Mouse (Mus musculus) limb, embryonic 14.5 days (tissue): Measurements from ENCODE around the gene Gale. TPM values are rescaled to one million over a fixed set of nuclear protein-coding genes. Genes with fewer than 3 reads are reported as not detected.

Experiments
- ATAC-seq: fragments of 200-750 bp; cut with Nextera tagmentation; 2 replicates; pipeline ENCODE4 v1.8.0; 2017; ENCODE audit warnings: low read depth, moderate number of reproducible peaks, moderate TSS enrichment; ENCODE audit not compliant: low FRiP score
- DNase-seq: peaks from one replicate; pipeline ENCODE4 v3.0.0-alpha.2; 2015; ENCODE audit warnings: low spot score
- H3K27ac ChIP-seq: fragments of 300-500 bp; sonication (generic); replicated peaks from 2 replicates; pipeline ENCODE4 v1.5.1; 2014; ENCODE audit warnings: low read depth, mild to moderate bottlenecking, low read length, moderate library complexity, mixed read lengths
- H3K27me3 ChIP-seq: fragments of 300-500 bp; sonication (generic); 2 replicates; pipeline ENCODE4 v1.6.1; 2014; ENCODE audit warnings: low read length, mixed read lengths; ENCODE audit not compliant: control insufficient read depth, insufficient read depth
- H3K36me3 ChIP-seq: fragments of 300-500 bp; sonication (generic); 2 replicates; pipeline ENCODE4 v1.6.1; 2014; ENCODE audit warnings: mild to moderate bottlenecking, low read length, moderate library complexity, mixed read lengths; ENCODE audit not compliant: control insufficient read depth, insufficient read depth
- H3K4me1 ChIP-seq: fragments of 300-500 bp; sonication (generic); 2 replicates; pipeline ENCODE4 v1.6.1; 2014; ENCODE audit warnings: antibody characterized with exemption, low read length, mixed read lengths; ENCODE audit not compliant: control insufficient read depth, insufficient read depth
- H3K4me2 ChIP-seq: fragments of 300-500 bp; sonication (generic); replicated peaks from 2 replicates; pipeline ENCODE4 v1.6.1; 2014; ENCODE audit warnings: low read depth, mild to moderate bottlenecking, low read length, moderate library complexity; ENCODE audit not compliant: severe bottlenecking
- H3K4me3 ChIP-seq: fragments of 300-500 bp; sonication (generic); replicated peaks from 2 replicates; pipeline ENCODE4 v1.5.1; 2014; ENCODE audit warnings: low read length
- H3K9ac ChIP-seq: fragments of 300-500 bp; sonication (generic); 2 replicates; pipeline ENCODE4 v1.6.1; 2014; ENCODE audit warnings: mild to moderate bottlenecking, low read depth, low read length, moderate library complexity; ENCODE audit not compliant: severe bottlenecking
- H3K9me3 ChIP-seq: fragments of 300-500 bp; sonication (generic); 2 replicates; pipeline ENCODE4 v1.6.1; 2016; ENCODE audit warnings: low read length; ENCODE audit not compliant: control insufficient read depth
- POLR2A ChIP-seq: fragments of 200-500 bp; IDR thresholded peaks from 2 replicates; pipeline ENCODE4 v1.8.0; 2012; ENCODE audit warnings: inconsistent platforms, mild to moderate bottlenecking, moderate library complexity, borderline replicate concordance; ENCODE audit not compliant: insufficient read depth, insufficient read length; ENCODE audit errors: extremely low read depth
- WGBS: fragments of 180-500 bp; shearing (Covaris S2); extraction: QIAGEN DNeasy Blood & Tissue Kit; methylation state at CpG from one replicate; pipeline ENCODE4 v1.1.7; 2014; 5-methylcytosine and 5-hydroxymethylcytosine counted together
- polyA plus RNA-seq, 2 experiments: library from polyadenylated mRNA; depleted of rRNA in 1 of 2; stranded (reverse) in 1 of 2; unstranded in 1 of 2; fragments of >200 nt; fragmentation: Nextera tagmentation in 1 of 2; extraction: Ambion mirVana in 1 of 2; gene quantifications; 2 replicates each; pipeline versions ENCODE4 v1.2.1 to v1.2.3; 2012 to 2014

Gale gene
- polyA plus RNA-seq, 2 experiments, result 59.3 to 83.7 TPM

DNA sequence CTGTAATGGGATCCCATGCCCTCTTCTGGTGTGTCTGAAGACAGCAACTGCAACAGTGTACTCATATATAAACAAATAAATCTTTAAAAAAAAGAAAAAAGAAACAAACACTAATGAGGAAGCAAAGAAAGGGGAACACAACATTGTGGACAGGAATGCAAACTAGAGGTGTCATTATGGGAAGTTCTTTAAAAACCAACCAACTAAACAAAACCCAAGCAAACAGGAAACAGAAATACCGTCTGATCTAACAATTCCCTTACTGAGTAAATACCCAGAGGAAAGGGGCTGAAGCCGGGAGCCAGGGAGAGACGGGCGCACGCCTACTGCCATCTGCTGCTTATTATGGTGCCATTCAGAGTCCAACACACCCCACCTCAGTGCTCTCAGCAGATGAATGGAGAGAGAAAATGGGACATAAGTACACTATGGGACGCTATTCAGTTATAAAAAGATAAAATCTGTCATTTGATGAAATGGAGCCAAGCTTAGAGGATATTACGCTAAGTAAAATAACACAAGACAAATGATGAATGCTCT is 18.1 kb downstream of the Gale start:
- DNase-seq, result no peak
- no peak overlapping the region for H3K27ac ChIP-seq
- no peak for TF ChIP-seq POLR2A
- peaks cover 60% of the 10 kb centered on the region for H3K36me3 ChIP-seq
- H3K9me3 ChIP-seq, result no peaks in the 10 kb centered on the region
- ATAC-seq, result no peak
- H3K4me1 ChIP-seq, result peaks cover 8% of the 10 kb centered on the region
- no peaks in the 10 kb centered on the region for H3K27me3 ChIP-seq
- 77% methylated on average over 7 of the region's 7 CpGs for WGBS
- H3K4me2 ChIP-seq, result no peak overlapping the region
- no peak overlapping the region for H3K4me3 ChIP-seq
- H3K9ac ChIP-seq, result no peak overlapping the region

DNA sequence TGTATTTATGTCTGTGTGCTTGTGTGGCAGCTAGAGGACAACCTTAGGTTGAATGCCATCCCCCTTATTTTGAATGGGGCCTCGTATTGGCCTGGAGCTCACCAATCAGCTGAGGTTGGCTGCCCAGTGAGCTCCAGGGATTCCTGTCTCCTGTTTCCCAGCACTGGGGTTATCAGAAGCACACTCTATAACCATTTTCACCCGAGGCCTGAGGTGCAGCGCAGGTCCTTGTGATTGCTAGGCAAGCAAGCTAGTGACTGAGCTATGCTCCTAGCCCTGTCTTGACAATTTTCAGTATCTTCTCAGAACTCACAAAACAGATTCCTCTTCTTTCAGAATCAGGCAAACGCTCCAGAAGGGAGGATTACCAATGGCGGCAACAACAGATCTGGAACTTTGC is 21.0 kb downstream of the Gale start:
- H3K36me3 ChIP-seq, result peaks cover 37% of the 10 kb centered on the region
- H3K9ac ChIP-seq, result no peak overlapping the region

DNA sequence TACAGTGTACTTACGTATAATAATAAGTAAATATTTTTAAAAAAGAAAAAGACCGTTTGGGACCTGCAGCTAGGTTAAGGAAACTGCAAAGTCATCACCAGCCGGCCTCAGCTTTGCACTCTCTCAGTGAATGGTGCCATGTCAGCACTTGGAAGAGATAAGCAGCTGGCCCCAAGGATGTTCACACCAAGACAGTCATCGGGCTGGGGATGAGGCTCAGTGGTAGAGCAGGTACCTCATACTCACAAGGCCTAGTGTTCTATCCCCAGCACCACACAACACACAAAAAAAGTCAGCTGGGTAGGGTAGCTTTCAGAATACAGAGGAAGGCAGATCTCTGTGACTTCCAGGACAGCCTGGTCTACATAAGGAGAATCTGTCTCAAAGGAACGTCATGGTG is 21.7 kb downstream of the Gale start:
- TF ChIP-seq POLR2A, result no peak
- H3K36me3 ChIP-seq, result peaks cover 37% of the 10 kb centered on the region
- H3K27ac ChIP-seq, result no peak overlapping the region
- 91% methylated on average over 5 of the region's 5 CpGs for WGBS
- H3K4me2 ChIP-seq, result peak overlapping the region; percentile 79; the same call in 1 of the 2 replicates
- H3K4me1 ChIP-seq, result peaks cover 11% of the 10 kb centered on the region
- H3K27me3 ChIP-seq, result no peaks in the 10 kb centered on the region
- DNase-seq (no peak), ATAC-seq (no peak)
- no peak overlapping the region for H3K4me3 ChIP-seq
- no peak overlapping the region for H3K9ac ChIP-seq
- no peaks in the 10 kb centered on the region for H3K9me3 ChIP-seq

More for the DNA sequence above, 21.0 kb downstream of the Gale start:
- no peak for ATAC-seq
- no peak for TF ChIP-seq POLR2A
- Histone ChIP-seq H3K4me2 (no peak overlapping the region), H3K4me3 (no peak overlapping the region), H3K27ac (no peak overlapping the region), H3K9me3 (no peaks in the 10 kb centered on the region), H3K4me1 (peaks cover 11% of the 10 kb centered on the region), H3K27me3 (no peaks in the 10 kb centered on the region)
- WGBS, result 87% methylated on average over 5 of the region's 5 CpGs
- DNase-seq, result no peak

DNA sequence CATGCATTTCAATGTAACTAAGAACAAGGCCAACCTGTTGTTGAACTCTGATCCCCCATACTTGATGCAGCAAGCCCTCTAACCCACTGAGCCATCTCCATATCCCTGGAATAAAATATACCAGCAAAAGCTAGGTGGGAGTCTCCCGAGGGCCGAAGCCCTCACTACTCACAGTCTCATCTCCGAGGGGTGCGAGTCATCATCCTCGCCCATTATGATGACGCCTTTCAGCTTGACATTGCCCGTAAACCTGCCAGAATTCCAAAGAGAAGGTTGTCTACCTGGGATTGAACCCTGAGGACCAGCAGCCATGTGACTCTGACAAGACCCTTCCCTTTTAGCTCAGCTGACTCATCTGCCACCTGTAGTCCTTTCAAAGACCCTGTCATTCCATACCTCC is 22.2 kb downstream of the Gale start:
- H3K27ac ChIP-seq, result no peak overlapping the region
- peaks cover 11% of the 10 kb centered on the region for H3K4me1 ChIP-seq
- no peaks in the 10 kb centered on the region for H3K9me3 ChIP-seq
- no peak for DNase-seq
- H3K27me3 ChIP-seq, result no peaks in the 10 kb centered on the region
- WGBS, result 84% methylated on average over 7 of the region's 7 CpGs
- peak overlapping the region; percentile 90; the same call in 1 of the 2 replicates for H3K9ac ChIP-seq
- H3K4me3 ChIP-seq, result peak overlapping the region; percentile 93
- no peak for ATAC-seq
- H3K36me3 ChIP-seq, result peaks cover 35% of the 10 kb centered on the region
- H3K4me2 ChIP-seq, result peak overlapping the region; percentile 79
- TF ChIP-seq POLR2A, result no peak

DNA sequence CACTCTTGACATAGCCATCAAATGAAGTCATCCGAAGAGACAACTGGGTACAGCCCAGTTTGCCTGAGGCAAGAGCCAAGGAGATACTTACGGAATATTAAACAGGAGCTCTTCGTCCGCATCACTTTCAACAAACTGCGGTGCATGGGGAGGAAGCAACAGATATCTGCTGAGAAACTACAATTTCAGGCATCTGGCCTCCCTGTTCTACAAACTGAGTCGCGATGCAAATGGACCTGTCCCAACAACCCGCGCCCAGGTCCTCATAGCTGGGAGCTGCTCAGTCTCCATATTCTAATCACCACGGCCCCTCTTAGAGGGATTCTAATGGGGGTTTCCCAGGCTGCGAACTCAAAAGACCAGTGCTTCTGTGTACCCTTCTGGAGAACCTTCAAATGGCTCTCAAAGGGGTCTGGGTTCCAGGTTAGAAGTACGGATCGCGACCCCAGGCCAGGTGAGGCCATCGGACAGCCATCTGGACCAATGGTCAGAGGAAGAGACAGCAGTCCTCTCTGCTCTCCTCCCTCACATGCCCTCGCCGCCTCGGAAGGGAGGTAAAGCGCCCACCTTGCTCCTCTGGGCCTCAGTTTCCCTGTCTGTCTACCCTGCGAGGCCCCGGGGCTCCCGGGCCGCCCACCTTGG is 22.9 kb downstream of the Gale start:
- Histone ChIP-seq H3K9ac (peak overlapping the region; percentile 90), H3K4me2 (peak overlapping the region; percentile 79), H3K4me3 (peak overlapping the region; percentile 93), H3K27ac (peak overlapping the region; percentile 77), H3K27me3 (no peaks in the 10 kb centered on the region), H3K36me3 (peaks cover 29% of the 10 kb centered on the region), H3K9me3 (no peaks in the 10 kb centered on the region), H3K4me1 (peaks cover 11% of the 10 kb centered on the region)
- no peak for TF ChIP-seq POLR2A
- WGBS, result 11% methylated on average over 23 of the region's 23 CpGs
- no peak for ATAC-seq
- no peak for DNase-seq
